Mouse (Mus musculus) heart, adult 11 months (tissue): Measurements from ENCODE around the gene Asah2.
"Not testable (repeated sequence)": the region's sequence is repeated elsewhere in the genome, so short reads cannot be mapped to it uniquely, and the experiment has no call there.

Source experiments
- DNase-seq: peaks from one replicate; pipeline ENCODE4 v3.0.0; 2022

Gene Asah2

GRCm38 (mm10) chr19:32107771-32108306 is at the start of gene Asah2:
Gene Asah2 (minus strand): TSS chr19:32108211.
- peak; percentile 99 for DNase-seq

GRCm38 (mm10) chr19:32157045-32157444 is 49.0 kb upstream of the Asah2 start:
- DNase-seq, result peak; percentile 94

GRCm38 (mm10) chr19:32152529-32152928 is 44.5 kb upstream of the Asah2 start:
- peak; percentile 71 for DNase-seq

GRCm38 (mm10) chr19:32148710-32149109 is 40.7 kb upstream of the Asah2 start:
- DNase-seq, result peak; percentile 61

GRCm38 (mm10) chr19:32142383-32142782 is 34.4 kb upstream of the Asah2 start:
- DNase-seq, result peak; percentile 89

GRCm38 (mm10) chr19:32138361-32139088 is 30.5 kb upstream of the Asah2 start:
- peak; percentile 93 for DNase-seq

GRCm38 (mm10) chr19:32137904-32138303 is 29.9 kb upstream of the Asah2 start:
- DNase-seq, result peak; percentile 91

- peak; percentile 97 for DNase-seq
These were observed 29.0 kb upstream of the Asah2 start for GRCm38 (mm10) chr19:32136888-32137625.

GRCm38 (mm10) chr19:32131707-32132488 is 23.9 kb upstream of the Asah2 start:
- not testable (repeated sequence) for DNase-seq

- peak; percentile 80 for DNase-seq
These were observed 21.3 kb upstream of the Asah2 start for GRCm38 (mm10) chr19:32129281-32129680.

- DNase-seq, result peak; percentile 88
These were observed 19.3 kb upstream of the Asah2 start for GRCm38 (mm10) chr19:32127180-32127850.

GRCm38 (mm10) chr19:32124155-32124554 is 16.1 kb upstream of the Asah2 start:
- peak; percentile 70 for DNase-seq

- DNase-seq, result peak; percentile 84
These were observed 15.2 kb upstream of the Asah2 start for GRCm38 (mm10) chr19:32123196-32123595.

- DNase-seq, result peak; percentile 53
These were observed 12.8 kb upstream of the Asah2 start for GRCm38 (mm10) chr19:32120798-32121197.

- peak; percentile 25 for DNase-seq
These were observed 11.7 kb upstream of the Asah2 start for GRCm38 (mm10) chr19:32119666-32120065.

GRCm38 (mm10) chr19:32118496-32118895 is 10.5 kb upstream of the Asah2 start:
- DNase-seq, result no peak

GRCm38 (mm10) chr19:32117484-32118018 is 9.5 kb upstream of the Asah2 start:
- DNase-seq, result peak; percentile 61

GRCm38 (mm10) chr19:32111866-32112790 is 4.1 kb upstream of the Asah2 start:
- DNase-seq, result no peak

GRCm38 (mm10) chr19:32106750-32107149 is 1.3 kb downstream of the Asah2 start:
- no peak for DNase-seq

- no peak for DNase-seq
These were observed 3.8 kb downstream of the Asah2 start for GRCm38 (mm10) chr19:32104217-32104616.

GRCm38 (mm10) chr19:32102976-32103300 is 5.1 kb downstream of the Asah2 start:
- no peak for DNase-seq
